Mouse (Mus musculus): ENCODE data around the gene Tmprss12.
"Not testable (repeated sequence)": the region's sequence is repeated elsewhere in the genome, so short reads cannot be mapped to it uniquely, and the experiment has no call there.

The Tmprss12 gene

DNA sequence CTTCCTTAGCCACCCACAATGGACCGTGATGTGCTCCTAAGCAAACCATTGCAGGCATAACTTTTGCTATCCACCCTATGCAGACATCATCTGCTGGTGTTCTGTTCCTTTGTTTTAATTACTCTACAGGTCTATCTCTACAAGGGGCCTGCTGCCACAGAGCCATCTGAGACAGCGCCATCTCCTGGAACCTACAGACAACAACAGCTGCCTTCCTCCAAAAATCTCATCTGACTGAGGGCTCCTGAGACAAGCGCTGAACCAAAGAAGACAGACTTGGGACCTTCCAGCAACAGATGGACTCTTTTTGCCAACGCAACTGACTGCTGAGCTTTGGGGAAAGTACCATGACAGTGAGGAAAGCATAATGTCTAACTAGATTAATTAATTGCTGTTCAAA lies 47.5 kb downstream of the Tmprss12 start:
- DNase-seq: peak; percentile 29

DNA sequence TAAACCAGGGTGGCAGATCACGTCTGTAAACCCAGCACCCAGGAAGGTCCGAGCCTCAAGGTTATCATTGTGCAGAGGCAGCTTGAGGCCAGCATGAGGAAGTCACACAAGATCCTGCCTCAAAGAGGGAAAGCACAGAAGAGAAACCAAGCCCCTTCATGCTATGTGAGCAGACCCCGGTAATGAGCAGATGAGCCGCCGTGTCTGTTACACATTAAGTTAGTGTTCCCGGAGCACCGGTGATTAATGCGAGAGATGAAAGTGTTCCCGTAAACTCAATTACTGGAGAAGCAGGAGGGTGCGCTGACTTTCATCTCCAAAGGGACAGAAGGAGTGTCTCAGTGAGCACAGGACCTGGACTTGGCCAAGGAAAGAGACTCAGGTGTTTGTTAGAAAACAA lies 48.7 kb downstream of the Tmprss12 start:
- DNase-seq: not testable (repeated sequence)

DNA sequence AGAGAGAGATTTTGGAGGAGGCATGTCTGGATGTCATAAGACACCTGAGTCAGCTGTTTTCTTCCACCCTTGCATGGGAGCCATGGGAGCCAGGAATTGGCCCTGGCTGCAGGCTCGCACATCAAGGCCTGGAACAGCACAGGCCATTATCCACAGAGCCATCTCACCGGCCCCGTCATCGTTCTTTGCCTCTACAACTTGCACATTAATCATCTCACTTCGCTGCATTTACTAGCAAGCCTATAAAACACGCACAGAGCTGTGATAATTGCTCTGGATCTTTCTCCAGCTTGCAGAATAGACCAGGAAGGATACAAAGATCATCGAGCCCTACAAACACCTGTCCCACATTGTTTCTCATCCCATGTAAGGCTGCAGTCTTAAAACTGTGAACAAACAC lies 50.1 kb downstream of the Tmprss12 start:
- no peak for DNase-seq

DNA sequence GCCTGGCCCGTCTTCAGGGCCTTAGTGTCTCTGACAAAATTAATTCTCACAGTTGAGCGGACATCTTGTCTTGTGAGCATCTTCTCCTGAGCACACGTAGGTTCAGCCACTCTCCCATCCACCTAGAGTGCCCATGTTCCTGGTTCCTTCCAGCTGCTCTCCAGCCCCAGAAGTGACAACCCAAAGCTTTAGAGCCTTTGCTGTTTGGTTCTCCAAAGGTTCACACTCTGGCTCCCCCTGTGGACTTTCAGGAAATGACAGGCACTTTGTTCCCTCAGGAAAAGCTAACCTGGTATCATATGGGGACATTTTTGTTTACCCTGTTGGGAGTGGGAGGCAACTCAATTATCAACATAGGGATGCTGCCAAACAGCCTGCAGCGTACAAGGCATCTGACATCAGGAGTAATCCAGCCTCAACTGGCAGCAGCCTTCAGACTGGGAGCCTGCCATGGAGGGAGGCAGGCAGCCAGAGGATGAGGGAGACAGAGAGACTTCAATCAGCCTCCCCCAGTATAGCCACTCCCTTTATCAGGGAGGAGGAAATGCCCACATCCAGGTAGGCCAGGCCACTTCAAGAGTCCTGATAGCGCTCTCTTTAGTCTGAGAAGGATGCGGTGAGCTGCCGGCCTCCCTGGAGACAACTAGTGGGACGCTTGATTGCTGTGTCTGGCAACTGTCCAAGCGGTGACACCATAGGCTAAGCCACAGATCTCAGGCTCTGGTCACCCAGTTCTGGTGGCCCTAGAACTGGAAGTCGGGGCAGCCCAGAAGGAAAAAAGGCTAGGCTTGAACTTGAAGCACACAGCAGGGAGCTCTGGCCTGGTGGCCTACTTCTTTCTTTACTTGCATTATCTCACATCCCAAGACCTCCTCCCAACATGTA lies 51.7 kb downstream of the Tmprss12 start:
- peak; percentile 34 for DNase-seq

DNA sequence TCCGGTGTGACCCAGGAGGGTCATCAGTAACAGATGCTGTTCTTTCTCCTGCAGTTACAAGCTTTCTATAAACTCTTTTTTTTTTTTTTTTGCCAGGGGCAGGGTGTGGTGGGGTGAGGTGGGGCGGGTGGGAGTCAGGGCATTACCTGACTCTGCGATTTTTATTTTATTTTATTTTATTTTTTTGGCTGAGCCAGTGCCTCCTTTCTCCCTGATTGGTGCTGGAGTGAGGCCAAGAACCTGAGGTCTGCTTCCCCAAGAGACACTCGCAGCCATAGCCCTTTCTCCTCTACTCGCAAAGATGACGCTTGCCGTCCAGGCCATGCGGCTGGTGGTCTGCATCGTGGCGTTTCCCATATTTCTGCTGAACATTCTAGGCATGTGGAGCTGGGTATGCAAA lies 54.0 kb downstream of the Tmprss12 start, which contains the start of gene Mettl7a3:
Gene Mettl7a3 (plus strand): TSS at position 301 of the 400 bp plus-strand sequence.
- DNase-seq: no peak

DNA sequence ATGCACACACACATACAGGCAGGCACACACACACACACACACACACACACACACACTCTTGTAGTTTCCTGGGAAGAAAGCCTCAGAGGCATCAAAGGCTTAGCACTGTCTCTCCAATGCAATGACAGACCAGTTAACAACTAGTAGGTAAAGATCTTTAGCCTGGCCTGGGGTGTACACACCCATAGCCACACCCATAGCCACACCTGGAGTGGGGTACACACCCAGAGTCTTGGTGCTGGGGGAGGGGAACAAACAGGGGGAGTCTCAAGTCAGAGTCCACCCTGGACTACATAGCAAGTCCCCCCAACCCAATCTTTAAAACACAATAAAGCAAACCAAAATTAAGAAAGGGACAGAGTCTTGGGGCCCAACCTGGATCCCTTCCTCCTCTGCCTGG lies 56.7 kb downstream of the Tmprss12 start:
- DNase-seq: not testable (repeated sequence)

DNA sequence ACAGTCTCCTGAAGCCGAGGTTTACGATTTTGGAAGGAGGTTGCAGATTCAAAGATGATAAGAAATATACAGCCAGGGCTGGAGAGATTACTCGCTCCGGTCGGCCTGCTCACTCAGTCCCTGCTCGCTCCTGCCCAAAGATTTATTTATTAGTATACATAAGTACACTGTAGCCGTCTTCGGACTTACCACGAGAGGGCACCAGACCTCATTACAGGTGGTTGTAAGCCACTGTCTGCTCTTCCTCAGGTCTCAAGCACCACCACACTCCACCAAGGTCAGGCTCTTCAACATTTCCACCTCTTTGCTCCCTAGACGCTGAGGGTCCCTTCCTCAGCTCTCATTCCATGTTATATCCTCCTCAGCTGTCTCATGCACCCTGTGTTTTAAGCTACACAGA lies 57.2 kb downstream of the Tmprss12 start:
- DNase-seq: peak; percentile 81

DNA sequence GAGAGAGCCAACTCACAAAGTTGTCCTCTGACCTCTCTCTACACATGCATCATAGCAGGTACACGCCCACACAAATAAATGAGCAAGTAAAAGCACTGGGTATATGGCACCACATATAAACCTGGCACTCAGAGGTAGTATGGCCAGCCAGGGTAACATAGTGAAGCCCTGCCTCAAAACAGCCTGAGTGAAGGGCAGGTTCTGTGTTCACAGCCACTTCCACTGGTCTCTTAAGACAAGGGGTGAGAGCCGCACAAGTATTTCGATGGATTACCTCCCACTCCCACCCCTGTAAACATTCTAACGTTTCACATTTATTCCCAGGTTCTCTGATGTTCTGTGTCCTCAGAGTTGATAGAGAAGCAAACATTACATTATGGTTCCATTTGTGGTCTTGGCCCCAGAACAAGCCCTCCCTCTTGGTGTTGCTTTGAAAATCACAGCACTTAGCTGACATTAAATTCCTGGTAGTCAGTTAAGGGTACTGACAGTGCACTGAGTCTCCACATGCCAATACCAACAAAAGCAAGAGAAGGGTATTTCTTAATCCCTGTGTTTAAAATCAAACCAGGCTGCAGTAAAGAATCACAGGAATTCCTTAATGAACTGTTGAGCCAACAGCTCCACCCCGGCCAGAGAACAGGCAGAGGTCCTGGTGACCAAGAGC lies 60.8 kb downstream of the Tmprss12 start:
- peak; percentile 42 for DNase-seq

All from lung, postnatal 10 days (tissue).